Mouse (Mus musculus) C2C12 (cell line): Measurements from ENCODE around the gene Hopx.

Experiments
- CEBPB ChIP-seq: IDR thresholded peaks from one replicate; pipeline ENCODE4 v1.6.1; 2011; ENCODE audit warnings: low read depth, mild to moderate bottlenecking, control low read depth, moderate library complexity
- CTCF ChIP-seq: IDR thresholded peaks from one replicate; pipeline ENCODE4 v1.5.1; 2011; ENCODE audit not compliant: control insufficient read depth, insufficient read depth, insufficient read length

DNA sequence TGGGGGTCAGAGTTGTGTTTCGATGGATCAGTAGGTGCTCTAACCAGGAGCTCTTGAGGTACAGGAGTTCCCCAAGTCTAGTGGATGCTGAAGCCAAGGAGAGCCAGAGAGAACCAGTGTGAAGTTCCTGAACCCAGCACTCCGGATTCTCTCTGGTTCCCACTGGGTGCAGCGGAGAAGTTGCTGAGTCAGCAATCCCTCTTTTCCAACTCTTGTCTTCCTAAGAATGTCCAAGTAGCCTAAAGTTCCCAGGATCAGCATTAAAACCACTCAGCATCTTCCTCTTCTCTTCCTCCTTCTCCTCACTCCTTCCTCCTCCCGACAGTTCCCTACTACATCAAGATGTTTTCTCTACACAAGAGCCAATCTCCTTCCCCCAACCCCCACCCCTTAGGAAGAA, 30.5 kb downstream of the Hopx start:
- no peak for TF ChIP-seq CTCF
- TF ChIP-seq CEBPB = no peak
